Mouse (Mus musculus): Measurements from ENCODE around the gene Fgfr2.

The Fgfr2 gene

GRCm38 (mm10) chr7:131597779-131598482 is 1525.2 kb downstream of the Fgfr2 start:
- no peak for DNase-seq (ENCODE audit: low spot score)

GRCm38 (mm10) chr7:131585551-131585950 is 1537.6 kb downstream of the Fgfr2 start:
- no peak for DNase-seq (ENCODE audit: low spot score)

DNA sequence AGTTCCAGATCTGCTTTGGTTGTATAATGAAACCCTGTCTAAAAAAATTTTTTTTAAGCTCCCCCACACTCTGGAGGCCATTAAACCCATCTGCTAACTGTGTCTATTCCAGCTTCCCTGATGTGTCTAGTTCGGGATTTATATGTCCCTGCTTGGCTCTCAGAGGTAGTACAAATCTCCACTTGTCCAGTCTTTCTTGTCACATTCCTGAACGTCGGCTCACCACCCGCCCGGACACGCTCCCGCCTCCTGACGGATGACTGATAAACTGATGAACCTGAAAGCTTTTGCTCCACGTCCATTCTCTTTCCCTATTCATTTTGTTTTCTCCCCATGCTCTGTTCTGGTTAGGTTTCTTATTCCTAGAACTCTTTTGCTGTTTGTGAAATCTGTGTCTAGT is 1541.0 kb downstream of the Fgfr2 start:
- no peak for DNase-seq (ENCODE audit: low spot score)

GRCm38 (mm10) chr7:131575246-131575645 is 1547.9 kb downstream of the Fgfr2 start:
- DNase-seq (ENCODE audit: low spot score) = no peak

- no peak for DNase-seq (ENCODE audit: low spot score)
These were observed 1562.5 kb downstream of the Fgfr2 start for GRCm38 (mm10) chr7:131560697-131561042.

DNA sequence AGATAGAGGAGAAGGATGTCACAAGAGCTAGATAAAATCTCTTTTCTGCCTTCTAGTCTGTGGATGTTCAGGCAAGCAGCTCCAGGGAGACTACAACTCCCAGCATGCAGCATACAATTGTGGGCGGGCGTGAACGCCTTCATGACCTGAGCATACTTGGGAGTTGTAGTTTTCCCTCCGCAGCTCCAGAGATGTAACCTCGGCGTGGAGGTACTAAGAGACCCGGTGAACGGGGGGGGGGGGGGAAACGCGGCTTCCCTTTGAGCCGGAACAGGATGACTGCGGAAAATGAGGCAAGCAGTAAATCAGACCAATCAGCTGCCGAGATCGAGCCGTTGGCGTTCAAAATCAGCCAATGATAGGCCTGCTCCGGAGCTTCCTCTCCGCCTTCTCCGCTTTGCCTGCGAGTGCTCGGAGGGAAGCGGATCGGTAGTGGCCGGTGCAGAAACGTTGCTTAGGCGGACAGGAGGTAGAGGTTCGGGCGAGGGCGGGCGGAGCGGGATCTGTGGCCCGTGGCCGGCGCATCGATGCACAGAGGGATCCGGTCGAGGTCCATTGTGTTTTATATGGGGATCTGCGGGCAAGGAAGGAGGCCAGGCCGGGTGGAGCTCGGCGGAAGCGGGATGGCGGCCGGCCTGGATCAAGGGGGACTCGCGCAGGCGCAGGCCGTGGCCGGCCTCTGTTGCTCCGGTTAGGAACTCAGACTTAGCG is 1563.0 kb downstream of the Fgfr2 start, which contains the start of gene Bub3:
TSS of gene Bub3 (plus strand) at position 237 of the 711 bp plus-strand sequence.
- DNase-seq (ENCODE audit: low spot score) = peak; percentile 93

GRCm38 (mm10) chr7:131557751-131558150 is 1565.4 kb downstream of the Fgfr2 start:
- no peak for DNase-seq (ENCODE audit: low spot score)

- DNase-seq (ENCODE audit: low spot score) = no peak
These were observed 1566.4 kb downstream of the Fgfr2 start for GRCm38 (mm10) chr7:131556541-131557271.

DNA sequence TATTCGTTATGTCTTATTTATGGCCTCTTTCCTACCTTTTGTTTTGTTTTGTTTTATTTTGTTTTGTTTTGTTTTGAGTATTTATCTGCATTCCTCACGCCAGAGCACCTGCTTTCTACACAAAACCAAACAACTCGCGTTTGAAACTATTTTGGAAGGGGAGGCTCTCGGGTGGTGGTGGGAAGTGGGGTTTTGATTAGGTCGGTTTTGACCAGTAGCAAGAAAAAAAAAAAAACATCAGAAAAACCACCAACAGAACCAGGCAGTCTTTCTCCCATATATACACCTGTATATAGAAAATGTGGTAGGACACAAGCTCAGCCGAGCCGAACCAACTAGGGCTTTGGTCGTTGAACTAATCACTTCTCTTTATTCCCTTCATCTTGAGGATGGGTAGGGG is 1567.0 kb downstream of the Fgfr2 start:
- DNase-seq (ENCODE audit: low spot score) = no peak

DNA sequence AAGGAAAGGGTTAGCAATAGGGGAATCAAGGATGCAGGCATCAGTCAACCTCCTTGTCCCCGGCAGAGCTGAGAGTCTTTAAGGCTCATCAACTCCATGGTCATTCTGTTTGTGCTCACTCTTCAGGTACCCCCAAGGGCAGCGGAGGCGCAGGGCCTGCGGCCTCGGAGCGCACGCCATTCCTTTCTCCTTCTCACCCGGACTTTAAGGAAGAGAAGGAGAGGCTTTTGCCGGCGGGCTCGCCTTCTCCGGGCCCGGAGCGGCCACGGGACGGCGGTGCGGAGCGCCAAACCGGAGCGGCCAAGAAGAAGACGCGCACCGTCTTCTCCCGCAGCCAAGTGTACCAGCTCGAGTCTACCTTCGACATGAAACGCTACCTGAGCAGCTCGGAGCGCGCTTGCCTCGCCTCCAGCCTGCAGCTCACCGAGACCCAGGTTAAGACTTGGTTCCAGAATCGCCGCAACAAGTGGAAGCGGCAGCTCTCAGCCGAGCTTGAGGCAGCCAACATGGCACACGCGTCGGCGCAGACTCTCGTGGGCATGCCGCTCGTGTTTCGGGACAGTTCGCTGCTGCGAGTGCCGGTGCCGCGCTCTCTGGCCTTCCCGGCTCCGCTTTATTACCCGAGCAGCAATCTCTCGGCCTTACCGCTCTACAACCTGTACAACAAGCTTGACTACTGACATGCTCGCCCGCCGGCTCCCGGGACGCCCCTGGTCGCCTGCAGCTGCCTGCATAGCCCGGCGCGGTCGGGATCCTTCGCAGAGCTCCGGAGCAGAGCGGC is 1567.7 kb downstream of the Fgfr2 start:
- no peak for DNase-seq (ENCODE audit: low spot score)

GRCm38 (mm10) chr7:131554341-131555180 is 1568.6 kb downstream of the Fgfr2 start:
- DNase-seq (ENCODE audit: low spot score) = no peak

DNA sequence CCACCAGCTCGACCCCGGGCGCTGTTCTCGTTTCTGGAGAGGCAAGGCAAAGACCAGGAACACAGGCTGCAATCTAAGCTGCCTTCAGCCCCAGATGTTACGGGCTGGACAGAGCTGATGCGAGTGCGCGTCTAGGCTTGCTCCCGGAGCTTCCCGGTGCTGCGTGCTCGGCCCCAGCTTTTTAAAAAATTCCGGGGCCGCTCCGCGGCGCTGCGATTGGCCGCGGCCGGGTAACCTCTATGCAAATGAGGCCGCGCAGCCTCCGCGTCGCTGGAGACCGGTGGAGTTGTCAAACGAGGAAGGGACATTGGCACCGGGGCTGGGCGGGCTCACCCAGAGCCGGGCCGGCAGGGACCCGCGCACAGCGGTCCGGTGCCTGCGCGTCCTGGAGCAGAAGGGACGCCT is 1569.4 kb downstream of the Fgfr2 start:
- no peak for DNase-seq (ENCODE audit: low spot score)

DNA sequence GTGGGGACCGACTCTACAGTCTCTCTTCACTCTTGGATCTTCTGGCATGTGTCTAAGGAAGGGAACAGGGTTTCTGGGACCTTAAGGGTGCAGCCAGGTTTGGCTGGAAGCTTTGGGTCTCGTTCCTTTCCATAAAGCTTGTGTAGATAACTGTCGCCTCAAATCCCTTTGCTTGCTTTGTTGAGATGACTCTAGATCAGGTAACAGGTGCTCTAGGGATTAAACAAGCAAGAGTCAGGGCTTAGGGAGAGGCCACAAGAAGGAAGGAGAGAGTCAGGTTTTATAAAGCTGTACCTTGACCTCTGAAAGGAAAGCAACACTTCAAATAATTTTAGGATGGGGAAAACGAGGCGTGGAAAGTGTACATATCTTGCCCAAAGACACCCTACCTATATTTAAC is 1570.4 kb downstream of the Fgfr2 start:
- no peak for DNase-seq (ENCODE audit: low spot score)

GRCm38 (mm10) chr7:131551931-131552741 is 1571.0 kb downstream of the Fgfr2 start:
- no peak for DNase-seq (ENCODE audit: low spot score)

DNA sequence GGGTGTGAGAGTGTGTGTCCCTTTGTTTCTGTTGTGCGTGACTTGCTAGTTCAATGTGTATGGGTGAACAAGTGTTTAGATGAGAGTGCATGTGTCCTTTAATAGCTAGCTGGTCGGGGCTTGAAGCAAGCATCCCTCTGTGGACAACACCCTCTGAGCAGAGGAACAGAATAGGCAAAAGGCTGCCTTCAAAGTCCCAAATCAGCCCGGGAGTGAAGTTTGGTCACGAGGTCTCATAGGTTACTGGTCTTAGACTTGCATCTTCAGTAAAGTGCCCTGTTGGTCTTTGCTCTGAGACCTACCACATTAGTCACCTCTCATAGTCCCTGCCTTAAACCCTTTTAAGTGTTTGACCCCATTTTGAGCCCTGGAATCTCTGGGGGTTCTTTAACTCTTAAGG is 1571.7 kb downstream of the Fgfr2 start:
- no peak for DNase-seq (ENCODE audit: low spot score)

DNA sequence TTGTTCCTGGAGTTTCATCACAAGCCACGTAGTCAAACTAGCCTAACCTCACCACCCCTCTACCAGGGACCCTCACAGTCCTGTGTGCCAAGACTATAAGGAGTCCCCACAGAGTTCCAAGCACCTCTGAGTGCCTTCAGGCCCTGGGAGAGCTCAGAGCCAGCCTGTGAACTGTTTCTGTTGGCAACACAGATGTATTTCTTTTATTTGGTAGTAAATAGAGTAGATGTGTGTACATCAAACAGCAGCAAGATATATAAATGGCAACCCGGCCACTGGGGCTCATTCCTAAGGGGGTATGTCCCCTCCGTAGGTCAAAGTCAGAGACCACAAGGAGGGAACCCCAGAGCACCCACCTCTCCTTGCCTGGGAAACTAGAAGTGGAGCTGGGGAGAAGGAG is 1574.7 kb downstream of the Fgfr2 start, which contains the start of gene Hmx2:
TSS of gene Hmx2 (plus strand) at position 301 of the 400 bp plus-strand sequence.
- no peak for DNase-seq (ENCODE audit: low spot score)

GRCm38 (mm10) chr7:131547481-131547880 is 1575.7 kb downstream of the Fgfr2 start:
- DNase-seq (ENCODE audit: low spot score) = no peak

GRCm38 (mm10) chr7:131546423-131546822 is 1576.7 kb downstream of the Fgfr2 start:
- DNase-seq (ENCODE audit: low spot score) = no peak

DNA sequence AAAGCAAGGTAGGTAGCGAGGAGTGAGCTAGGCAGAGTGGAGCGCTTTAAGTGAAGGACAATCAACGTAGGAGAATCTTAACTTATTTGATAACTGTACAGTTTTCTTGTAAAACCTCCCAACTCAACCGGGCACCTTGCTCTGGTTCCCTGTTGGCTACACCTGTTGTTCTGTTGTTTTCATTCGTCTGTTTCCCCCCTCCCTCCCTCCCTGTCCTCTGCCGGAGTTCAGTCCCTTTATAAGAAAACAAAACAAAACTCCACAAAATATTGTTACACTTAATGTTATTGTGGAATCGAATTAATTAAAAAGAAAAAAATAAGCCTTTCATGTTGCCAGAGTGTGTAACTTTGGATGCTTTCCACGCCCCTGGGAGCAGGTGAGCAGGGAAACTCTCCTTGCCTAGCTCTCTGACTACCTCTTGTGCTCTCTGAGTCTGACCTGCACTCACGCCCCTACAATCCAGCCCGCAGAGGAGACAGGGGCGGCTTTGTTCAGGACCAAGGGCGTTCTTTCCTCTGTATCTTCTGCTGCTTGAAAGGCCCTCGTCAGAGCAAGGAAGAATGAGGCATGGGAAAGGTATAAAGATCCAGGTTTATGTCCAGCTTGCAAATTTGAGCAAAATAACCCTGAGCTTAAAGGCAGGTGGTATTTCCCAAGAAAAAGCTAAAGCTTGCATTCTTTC is 1577.3 kb downstream of the Fgfr2 start:
- DNase-seq (ENCODE audit: low spot score) = no peak

- no peak for DNase-seq (ENCODE audit: low spot score)
These were observed 1578.3 kb downstream of the Fgfr2 start for GRCm38 (mm10) chr7:131544871-131545270.

All from T-cell, adult 2 months (primary cell).